Mouse (Mus musculus) limb, embryonic 13.5 days (tissue): ENCODE results near the gene Olfr490. TPM values are rescaled to one million over a fixed set of nuclear protein-coding genes. Genes with fewer than 3 reads are reported as not detected.

Source experiments
- ATAC-seq: fragments of 200-750 bp; cut with Nextera tagmentation; 2 replicates; pipeline ENCODE4 v1.8.0; 2017; ENCODE audit warnings: low read depth, moderate number of reproducible peaks, moderate TSS enrichment; ENCODE audit not compliant: low FRiP score
- H3K27ac ChIP-seq: fragments of 300-500 bp; sonication (generic); 2 replicates; pipeline ENCODE4 v1.5.1; 2015; ENCODE audit warnings: inconsistent platforms, mild to moderate bottlenecking, moderate library complexity
- H3K27me3 ChIP-seq: fragments of 300-500 bp; sonication (generic); 2 replicates; pipeline ENCODE4 v1.6.1; 2015; ENCODE audit warnings: mild to moderate bottlenecking, inconsistent platforms
- H3K36me3 ChIP-seq: fragments of 300-500 bp; sonication (generic); 2 replicates; pipeline ENCODE4 v1.6.1; 2015; ENCODE audit warnings: inconsistent platforms, mild to moderate bottlenecking, moderate library complexity
- H3K4me1 ChIP-seq: fragments of 300-500 bp; sonication (generic); 2 replicates; pipeline ENCODE4 v1.6.1; 2015; ENCODE audit warnings: inconsistent platforms
- H3K4me2 ChIP-seq: fragments of 300-500 bp; sonication (generic); replicated peaks from 2 replicates; pipeline ENCODE4 v1.6.1; 2015; ENCODE audit warnings: inconsistent platforms, mild to moderate bottlenecking, moderate library complexity
- H3K4me3 ChIP-seq: fragments of 300-500 bp; sonication (generic); 2 replicates; pipeline ENCODE4 v1.5.1; 2015; ENCODE audit warnings: moderate library complexity, mild to moderate bottlenecking, inconsistent platforms
- H3K9ac ChIP-seq: fragments of 300-500 bp; sonication (generic); 2 replicates; pipeline ENCODE4 v1.6.1; 2015; ENCODE audit warnings: mild to moderate bottlenecking, inconsistent platforms
- H3K9me3 ChIP-seq: fragments of 300-500 bp; sonication (generic); 2 replicates; pipeline ENCODE4 v1.6.1; 2016; ENCODE audit warnings: inconsistent platforms
- WGBS: fragments of 180-500 bp; shearing (Covaris S2); methylation state at CpG from one replicate; pipeline ENCODE4 v1.1.7; 2015; 5-methylcytosine and 5-hydroxymethylcytosine counted together
- polyA plus RNA-seq: library from polyadenylated mRNA; unstranded; fragments of >200 nt; fragmentation: Nextera tagmentation; extraction: Ambion mirVana; gene quantifications from 2 replicates; pipeline ENCODE4 v1.2.1, GENCODE M21; 2015

Olfr490 gene
- not detected in 2 replicates for polyA plus RNA-seq

DNA sequence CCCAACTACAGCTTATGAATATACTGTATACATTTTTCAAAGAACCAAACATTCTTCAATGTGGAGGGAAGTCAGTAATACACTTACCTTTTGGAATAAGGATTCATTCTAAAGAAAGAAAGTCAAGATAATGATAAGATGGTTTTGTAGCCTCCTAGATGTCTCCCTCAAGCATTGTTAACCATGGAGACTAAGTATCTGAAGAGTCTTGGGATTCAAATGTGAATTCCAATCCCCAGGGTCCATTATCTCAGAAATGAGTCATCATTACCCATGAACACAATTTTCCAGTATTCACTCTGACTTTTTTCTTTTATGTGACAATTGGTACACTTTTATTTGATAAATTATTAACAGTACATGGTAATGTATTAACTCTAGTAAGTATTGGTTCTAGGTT, at the start of gene Olfr490:
Gene Olfr490 (minus strand): TSS at position 101 of the 400 bp plus-strand sequence.
- no peaks in the 10 kb centered on the region for H3K27me3 ChIP-seq
- H3K36me3 ChIP-seq = no peaks in the 10 kb centered on the region
- H3K4me2 ChIP-seq = no peak within 1 kb of the TSS
- no peak within 1 kb of the TSS for H3K4me3 ChIP-seq
- H3K9me3 ChIP-seq = no peaks in the 10 kb centered on the region
- no peak within 1 kb of the TSS for H3K9ac ChIP-seq
- no peak for ATAC-seq
- no peaks in the 10 kb centered on the region for H3K4me1 ChIP-seq
- no peak within 1 kb of the TSS for H3K27ac ChIP-seq

- no peaks in the 10 kb centered on the region for H3K36me3 ChIP-seq
- H3K4me3 ChIP-seq = no peak within 1 kb of the TSS
- no peaks in the 10 kb centered on the region for H3K9me3 ChIP-seq
- H3K27me3 ChIP-seq = no peaks in the 10 kb centered on the region
- no peak within 1 kb of the TSS for H3K4me2 ChIP-seq
- no peaks in the 10 kb centered on the region for H3K4me1 ChIP-seq
- WGBS = 81% methylated on average over 2 of the region's 2 CpGs
- H3K27ac ChIP-seq = no peak within 1 kb of the TSS
- no peak for ATAC-seq
- H3K9ac ChIP-seq = no peak within 1 kb of the TSS
These were observed 34.8 kb upstream of the Olfr490 start, which contains the start of gene Olfr492 for GRCm38 (mm10) chr7:108323574-108323973. Gene Olfr492, minus strand, starts transcription at chr7:108323674.

DNA sequence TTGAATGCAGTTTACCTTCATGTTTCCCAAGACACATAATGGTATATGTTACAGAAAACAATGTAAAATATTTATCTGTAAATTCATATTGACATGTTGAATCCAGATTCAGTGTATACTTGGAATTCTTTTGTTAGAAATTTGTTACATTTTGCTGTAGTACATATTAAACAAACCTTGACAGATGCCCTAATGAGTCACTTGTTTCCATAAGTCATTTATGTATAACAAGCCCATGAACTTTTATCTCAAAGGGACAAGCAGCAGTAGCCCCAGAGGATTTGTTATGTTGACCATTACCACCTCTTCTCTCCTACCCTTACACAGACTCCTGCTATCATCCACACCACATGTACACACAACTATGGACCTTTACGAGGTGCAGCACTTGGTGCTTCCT, 24.4 kb upstream of the Olfr490 start, which contains the start of gene Olfr491:
Gene Olfr491 (plus strand): TSS at position 301 of the 400 bp plus-strand sequence.
- Histone ChIP-seq H3K9ac (no peak within 1 kb of the TSS), H3K4me1 (no peaks in the 10 kb centered on the region), H3K27ac (no peak within 1 kb of the TSS), H3K27me3 (no peaks in the 10 kb centered on the region), H3K4me3 (no peak within 1 kb of the TSS), H3K9me3 (no peaks in the 10 kb centered on the region), H3K4me2 (no peak within 1 kb of the TSS), H3K36me3 (no peaks in the 10 kb centered on the region)
- no peak for ATAC-seq
- 76% methylated on average over 1 of the region's 1 CpGs for WGBS

- Histone ChIP-seq H3K9me3 (no peaks in the 10 kb centered on the region), H3K27ac (no peak within 1 kb of the TSS), H3K4me1 (no peaks in the 10 kb centered on the region), H3K4me3 (no peak within 1 kb of the TSS), H3K9ac (no peak within 1 kb of the TSS), H3K4me2 (no peak within 1 kb of the TSS), H3K36me3 (no peaks in the 10 kb centered on the region), H3K27me3 (no peaks in the 10 kb centered on the region)
- ATAC-seq = no peak
These were observed 30.5 kb downstream of the Olfr490 start, which contains the start of gene Olfr488 for GRCm38 (mm10) chr7:108258247-108258646. Gene Olfr488, minus strand, starts transcription at chr7:108258347.

Other genes with a start within 250 kb of the Olfr490 start
- not detected in 2 replicates for gene Olfr479, start 238.2 kb downstream of the Olfr490 start, polyA plus RNA-seq
- gene Olfr480, start 221.6 kb downstream of the Olfr490 start, polyA plus RNA-seq = not detected in 2 replicates
- not detected in 2 replicates for gene Olfr481, start 209.1 kb downstream of the Olfr490 start, polyA plus RNA-seq
- gene Olfr482, start 191.3 kb downstream of the Olfr490 start, polyA plus RNA-seq = 0.14 TPM in 1 of 2 replicates, not detected in the other
- gene Olfr483, start 188.1 kb downstream of the Olfr490 start, polyA plus RNA-seq = not detected in 2 replicates
- gene Olfr484, start 161.5 kb downstream of the Olfr490 start, polyA plus RNA-seq = not detected in 2 replicates
- gene Olfr485, start 129.1 kb downstream of the Olfr490 start, polyA plus RNA-seq = not detected in 2 replicates
- gene Olfr486, start 116.2 kb downstream of the Olfr490 start, polyA plus RNA-seq = not detected in 2 replicates
- gene Olfr487, start 74.3 kb downstream of the Olfr490 start, polyA plus RNA-seq = not detected in 2 replicates
- not detected in 2 replicates for gene Olfr488, start 30.6 kb downstream of the Olfr490 start, polyA plus RNA-seq
- not detected in 2 replicates for gene Olfr491, start 24.5 kb upstream of the Olfr490 start, polyA plus RNA-seq
- gene Olfr492, start 34.7 kb upstream of the Olfr490 start, polyA plus RNA-seq = 0.15 TPM in 1 of 2 replicates, not detected in the other
- not detected in 2 replicates for gene Olfr493, start 58.0 kb upstream of the Olfr490 start, polyA plus RNA-seq
- gene Olfr494, start 76.4 kb upstream of the Olfr490 start, polyA plus RNA-seq = not detected in 2 replicates
- not detected in 2 replicates for gene Olfr495, start 104.2 kb upstream of the Olfr490 start, polyA plus RNA-seq
- gene Olfr497, start 131.5 kb upstream of the Olfr490 start, polyA plus RNA-seq = not detected in 2 replicates
- gene Olfr498, start 176.4 kb upstream of the Olfr490 start, polyA plus RNA-seq = not detected in 2 replicates
- gene Olfr502, start 236.1 kb upstream of the Olfr490 start, polyA plus RNA-seq = not detected in 2 replicates